Mouse (Mus musculus): ENCODE data around the gene Cap2. TPM values are rescaled to one million over a fixed set of nuclear protein-coding genes. Genes with fewer than 3 reads are reported as not detected.
A peak's percentile ranks its signal among the peaks of the same experiment; 100 is the strongest.

Cap2 gene
- polyA plus RNA-seq, 1 experiment from 2014 or later, result 7.0 TPM

DNA sequence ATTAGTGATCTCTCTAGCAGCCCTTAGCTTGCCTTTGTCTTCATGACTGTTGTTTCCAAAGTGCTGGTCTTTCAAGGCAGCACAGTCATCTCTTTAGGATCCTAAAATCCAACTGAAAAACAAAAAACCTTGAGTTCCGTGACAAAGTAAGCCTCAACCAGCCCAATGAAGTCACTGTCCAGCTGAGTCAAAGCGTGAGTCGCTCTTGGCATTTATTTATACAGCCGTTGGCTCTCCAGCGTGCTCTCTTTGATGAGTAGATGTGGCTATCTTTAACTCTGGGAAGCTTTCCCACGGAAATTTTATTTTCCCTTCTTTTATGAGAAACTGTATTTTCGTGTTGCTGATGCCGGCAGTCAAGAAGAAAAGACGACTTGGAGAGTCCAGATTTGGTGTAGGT is 125.0 kb downstream of the Cap2 start:
- H3K9me3 ChIP-seq, result no peaks in the 10 kb centered on the region
- H3K27me3 ChIP-seq (ENCODE audit: poor library complexity, severe bottlenecking), result no peaks in the 10 kb centered on the region
- no peak overlapping the region for H3K4me3 ChIP-seq
- H3K36me3 ChIP-seq (replicated peaks), result no peaks in the 10 kb centered on the region
- H3K4me1 ChIP-seq, result no peaks in the 10 kb centered on the region; the same call in 1 of the 2 replicates
- no peak for DNase-seq (ENCODE audit: extremely low spot score, low spot score)
- 90% methylated on average over 9 of the region's 9 CpGs for WGBS
- no peak overlapping the region for H3K27ac ChIP-seq

GRCm38 (mm10) chr13:46627841-46628240 is 126.2 kb downstream of the Cap2 start:
- no peaks in the 10 kb centered on the region for H3K27me3 ChIP-seq (ENCODE audit: poor library complexity, severe bottlenecking)
- no peak overlapping the region for H3K27ac ChIP-seq
- H3K4me1 ChIP-seq, result peaks cover 3% of the 10 kb centered on the region
- no peak overlapping the region for H3K4me3 ChIP-seq
- H3K36me3 ChIP-seq (replicated peaks), result no peaks in the 10 kb centered on the region
- H3K9me3 ChIP-seq, result no peaks in the 10 kb centered on the region
- DNase-seq (ENCODE audit: extremely low spot score, low spot score), result no peak
- WGBS, result 92% methylated on average over 10 of the region's 10 CpGs

- Histone ChIP-seq H3K4me1 (peaks cover 19% of the 10 kb centered on the region), H3K9me3 (no peaks in the 10 kb centered on the region), H3K36me3 (replicated peaks) (no peaks in the 10 kb centered on the region), H3K27me3 (ENCODE audit: poor library complexity, severe bottlenecking) (no peaks in the 10 kb centered on the region), H3K27ac (no peak overlapping the region), H3K4me3 (no peak overlapping the region)
- DNase-seq (ENCODE audit: extremely low spot score, low spot score), result no peak
- 93% methylated on average over 6 of the region's 6 CpGs for WGBS
These were observed 127.7 kb downstream of the Cap2 start for GRCm38 (mm10) chr13:46629391-46629790.

- DNase-seq (ENCODE audit: extremely low spot score, low spot score), result no peak
- Histone ChIP-seq H3K4me3 (no peak overlapping the region), H3K36me3 (replicated peaks) (peaks cover 7% of the 10 kb centered on the region), H3K27me3 (ENCODE audit: poor library complexity, severe bottlenecking) (no peaks in the 10 kb centered on the region), H3K9me3 (no peaks in the 10 kb centered on the region), H3K27ac (peak overlapping the region; percentile 85), H3K4me1 (peaks cover 30% of the 10 kb centered on the region)
- WGBS, result 65% methylated on average over 4 of the region's 4 CpGs
These were observed 131.1 kb downstream of the Cap2 start for GRCm38 (mm10) chr13:46632796-46633195.

- peak; percentile 72 for DNase-seq (ENCODE audit: extremely low spot score, low spot score)
- Histone ChIP-seq H3K9me3 (no peaks in the 10 kb centered on the region), H3K36me3 (replicated peaks) (peaks cover 7% of the 10 kb centered on the region), H3K27me3 (ENCODE audit: poor library complexity, severe bottlenecking) (no peaks in the 10 kb centered on the region), H3K4me1 (peaks cover 30% of the 10 kb centered on the region), H3K4me3 (peak overlapping the region; percentile 36), H3K27ac (peak overlapping the region; percentile 85)
- WGBS, result 37% methylated on average over 18 of the region's 18 CpGs
These were observed 131.9 kb downstream of the Cap2 start for GRCm38 (mm10) chr13:46633320-46634132.

GRCm38 (mm10) chr13:46634133-46634488 is 132.5 kb downstream of the Cap2 start:
- Histone ChIP-seq H3K36me3 (replicated peaks) (peaks cover 7% of the 10 kb centered on the region), H3K27ac (peak overlapping the region; percentile 85), H3K27me3 (ENCODE audit: poor library complexity, severe bottlenecking) (no peaks in the 10 kb centered on the region), H3K9me3 (no peaks in the 10 kb centered on the region), H3K4me1 (peaks cover 30% of the 10 kb centered on the region), H3K4me3 (peak overlapping the region; percentile 36)
- 40% methylated on average over 6 of the region's 6 CpGs for WGBS
- DNase-seq (ENCODE audit: extremely low spot score, low spot score), result no peak

- Histone ChIP-seq H3K4me3 (no peak overlapping the region), H3K9me3 (peaks cover 9% of the 10 kb centered on the region), H3K4me1 (no peaks in the 10 kb centered on the region), H3K27me3 (ENCODE audit: poor library complexity, severe bottlenecking) (no peaks in the 10 kb centered on the region), H3K36me3 (replicated peaks) (peaks cover 13% of the 10 kb centered on the region), H3K27ac (no peak overlapping the region)
- no peak for DNase-seq (ENCODE audit: extremely low spot score, low spot score)
- 93% methylated on average over 10 of the region's 10 CpGs for WGBS
These were observed 139.2 kb downstream of the Cap2 start for GRCm38 (mm10) chr13:46640608-46641468.

- H3K4me1 ChIP-seq, result no peaks in the 10 kb centered on the region
- no peaks in the 10 kb centered on the region for H3K27me3 ChIP-seq (ENCODE audit: poor library complexity, severe bottlenecking)
- 84% methylated on average over 4 of the region's 4 CpGs for WGBS
- peaks cover 9% of the 10 kb centered on the region for H3K9me3 ChIP-seq
- no peak overlapping the region for H3K27ac ChIP-seq
- no peak for DNase-seq (ENCODE audit: extremely low spot score, low spot score)
- H3K4me3 ChIP-seq, result no peak overlapping the region
- peaks cover 10% of the 10 kb centered on the region for H3K36me3 ChIP-seq (replicated peaks)
These were observed 140.7 kb downstream of the Cap2 start for GRCm38 (mm10) chr13:46642318-46642717.

- DNase-seq (ENCODE audit: extremely low spot score, low spot score), result no peak
- Histone ChIP-seq H3K4me1 (no peaks in the 10 kb centered on the region), H3K27me3 (ENCODE audit: poor library complexity, severe bottlenecking) (no peaks in the 10 kb centered on the region), H3K27ac (no peak overlapping the region), H3K9me3 (peaks cover 9% of the 10 kb centered on the region), H3K4me3 (no peak overlapping the region), H3K36me3 (replicated peaks) (peaks cover 5% of the 10 kb centered on the region)
- 95% methylated on average over 6 of the region's 6 CpGs for WGBS
These were observed 142.5 kb downstream of the Cap2 start for GRCm38 (mm10) chr13:46644175-46644574.

- Histone ChIP-seq H3K9me3 (peaks cover 9% of the 10 kb centered on the region), H3K27ac (no peak overlapping the region), H3K27me3 (ENCODE audit: poor library complexity, severe bottlenecking) (no peaks in the 10 kb centered on the region), H3K4me1 (no peaks in the 10 kb centered on the region), H3K4me3 (no peak overlapping the region), H3K36me3 (replicated peaks) (peaks cover 5% of the 10 kb centered on the region; the same call in 1 of the 2 replicates)
- WGBS, result 80% methylated on average over 6 of the region's 6 CpGs
- no peak for DNase-seq (ENCODE audit: extremely low spot score, low spot score)
These were observed 143.8 kb downstream of the Cap2 start for GRCm38 (mm10) chr13:46645476-46645875.

DNA sequence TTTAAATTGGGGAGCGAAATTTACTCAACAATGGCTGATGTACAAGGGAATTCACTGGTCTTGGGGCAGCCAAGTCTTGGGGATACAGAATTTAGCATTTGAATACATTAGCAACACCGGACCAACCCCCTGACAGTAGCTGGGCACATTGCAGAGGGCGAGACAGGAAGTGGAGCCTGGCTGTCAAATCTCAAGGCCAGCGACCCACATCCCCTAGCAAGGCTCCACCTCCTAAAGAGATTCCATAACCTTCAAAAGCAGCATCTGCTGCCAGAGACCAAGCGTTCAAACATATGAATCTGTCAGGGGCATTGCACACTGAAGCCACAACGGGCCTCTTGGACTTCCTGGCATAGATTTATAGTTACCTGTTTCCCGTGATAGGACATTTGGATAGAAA is 150.2 kb downstream of the Cap2 start:
- DNase-seq (ENCODE audit: extremely low spot score, low spot score), result no peak
- Histone ChIP-seq H3K27ac (no peak overlapping the region), H3K9me3 (no peaks in the 10 kb centered on the region), H3K27me3 (ENCODE audit: poor library complexity, severe bottlenecking) (no peaks in the 10 kb centered on the region), H3K36me3 (replicated peaks) (no peaks in the 10 kb centered on the region), H3K4me1 (peaks cover 5% of the 10 kb centered on the region), H3K4me3 (no peak overlapping the region)
- whole genome bisulfite sequencing, result 89% methylated on average over 7 of the region's 7 CpGs

- 90% methylated on average over 7 of the region's 7 CpGs for WGBS
- Histone ChIP-seq H3K27ac (no peak overlapping the region), H3K9me3 (no peaks in the 10 kb centered on the region), H3K27me3 (ENCODE audit: poor library complexity, severe bottlenecking) (no peaks in the 10 kb centered on the region), H3K4me3 (no peak overlapping the region), H3K36me3 (replicated peaks) (no peaks in the 10 kb centered on the region), H3K4me1 (peaks cover 5% of the 10 kb centered on the region)
- DNase-seq (ENCODE audit: extremely low spot score, low spot score), result no peak
These were observed 151.0 kb downstream of the Cap2 start for GRCm38 (mm10) chr13:46652671-46653070.

DNA sequence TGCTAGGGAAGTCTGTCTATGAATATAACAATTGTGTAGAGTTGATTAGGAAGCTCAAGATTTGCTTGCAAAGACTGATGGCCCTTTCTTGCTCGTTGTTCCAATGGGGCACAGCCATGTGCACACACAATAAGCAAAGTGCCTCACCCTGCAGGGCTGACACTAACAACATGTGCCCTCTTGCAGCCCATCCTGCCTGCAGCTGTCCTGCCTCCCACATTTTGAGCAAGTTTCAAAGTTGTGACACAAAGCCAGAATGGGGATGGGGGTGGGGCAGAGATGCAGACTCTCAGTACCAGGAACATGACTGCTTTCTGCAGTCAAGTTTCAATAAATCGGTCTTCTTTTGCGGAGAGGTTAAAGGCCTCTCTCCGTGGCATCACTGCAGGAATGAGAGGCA is 152.0 kb downstream of the Cap2 start:
- Histone ChIP-seq H3K9me3 (no peaks in the 10 kb centered on the region), H3K36me3 (replicated peaks) (no peaks in the 10 kb centered on the region), H3K4me1 (peaks cover 5% of the 10 kb centered on the region), H3K4me3 (no peak overlapping the region), H3K27ac (no peak overlapping the region), H3K27me3 (ENCODE audit: poor library complexity, severe bottlenecking) (no peaks in the 10 kb centered on the region)
- 86% methylated on average over 4 of the region's 4 CpGs for WGBS
- no peak for DNase-seq (ENCODE audit: extremely low spot score, low spot score)
